Mouse (Mus musculus) left cerebral cortex, postnatal 36 days (tissue): Measurements from ENCODE around the gene Myl9. TPM values are rescaled to one million over a fixed set of nuclear protein-coding genes. Genes with fewer than 3 reads are reported as not detected.
A peak's percentile ranks its signal among the peaks of the same experiment; 100 is the strongest.

ENCODE experiments used
- DNase-seq, 2 experiments: peaks; one replicate each; pipeline ENCODE4 v3.0.0; 2021 to 2022; ENCODE audit warnings: low spot score in 2 of 2, mixed read lengths in 1 of 2
- intact Hi-C: fragments of 180-260 bp; cut with DNase I; formaldehyde crosslinking; loops from one replicate; pipeline ENCODE4 v1.15.1; 2025
- total RNA-seq, 2 experiments: library from RNA; stranded (reverse); gene quantifications; 2 replicates each; pipeline ENCODE4 v1.2.3; 2021

Myl9 gene
- 10 to 100 TPM; 16.6 to 16.9 TPM for total RNA-seq

DNA sequence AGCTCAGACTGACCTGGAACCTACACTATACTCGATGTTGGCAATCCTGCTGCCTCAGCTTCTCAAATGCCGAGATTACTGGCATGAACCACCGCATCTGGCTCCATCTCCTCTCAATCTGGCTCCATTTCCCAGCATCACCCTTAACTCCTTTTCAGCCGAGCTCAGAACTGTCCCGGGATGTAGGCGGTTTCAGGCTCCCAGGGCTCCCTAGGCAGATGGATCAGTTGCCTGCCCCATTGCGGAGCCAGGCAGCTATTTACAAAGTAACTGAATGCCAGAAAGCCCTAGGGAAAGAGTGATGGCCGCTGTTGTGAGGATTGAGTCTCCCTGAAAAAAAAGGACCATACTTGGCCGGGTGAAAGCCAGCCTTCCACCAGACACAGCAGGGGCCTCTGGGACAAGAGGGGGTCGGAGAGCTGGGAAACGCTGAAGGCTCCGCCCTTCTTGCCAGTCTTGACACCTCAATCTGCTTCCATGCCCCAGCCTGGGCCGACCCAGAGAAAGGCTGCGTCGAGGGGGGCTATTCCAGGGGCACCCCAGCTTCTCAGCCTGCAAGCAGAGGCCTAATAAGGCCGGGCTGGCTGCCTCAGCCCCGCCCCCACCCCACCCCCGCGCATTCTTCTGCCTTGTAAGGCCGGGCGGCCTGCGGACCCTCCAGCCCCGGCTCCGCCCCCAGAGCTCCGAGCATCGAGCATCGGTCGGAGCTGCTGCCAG is at the start of gene Myl9:
Myl9 (plus strand) TSS at position 683 of the 717 bp plus-strand sequence.
- DNase-seq = no peak
- intact Hi-C loops = no loop called here

GRCm38 (mm10) chr2:156726344-156726743 is 48.9 kb upstream of the Myl9 start:
- intact Hi-C loops = loop anchor here (5.0 kb wide), 1 partner anchor 36 kb away; no protein-coding TSS in a partner anchor
- no peak for DNase-seq

DNA sequence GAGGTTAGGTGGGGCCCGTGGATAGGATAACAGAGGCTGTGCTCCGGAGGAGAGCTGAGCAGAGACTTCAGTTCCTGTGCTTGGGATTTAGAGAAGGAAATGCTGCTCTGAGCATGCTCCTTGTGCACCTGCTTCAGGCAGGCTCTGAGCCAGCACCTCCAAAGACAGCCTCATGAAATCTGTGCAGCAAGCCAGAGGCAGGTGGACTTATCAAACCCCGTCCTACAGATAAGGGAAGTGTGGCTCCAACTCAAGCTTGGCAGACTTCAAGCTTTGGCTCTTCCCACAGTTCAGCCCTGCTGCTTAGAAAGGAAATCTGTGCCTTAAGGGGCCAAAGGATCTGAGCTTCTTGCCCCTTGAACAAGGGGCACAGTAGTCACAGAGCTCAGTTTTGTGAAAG is 48.3 kb upstream of the Myl9 start:
- DNase-seq = peak in 1 of 2 experiments; percentile 57
- intact Hi-C loops = loop anchor here (5.0 kb wide), 1 partner anchor 35 kb away; no protein-coding TSS in a partner anchor

- intact Hi-C loops = loop anchor here (5.0 kb wide), 1 partner anchor 32 kb away; no protein-coding TSS in a partner anchor
- DNase-seq = no peak
Observed at GRCm38 (mm10) chr2:156729537-156730469, 45.4 kb upstream of the Myl9 start.

GRCm38 (mm10) chr2:156730501-156730921 is 44.7 kb upstream of the Myl9 start:
- DNase-seq = no peak
- intact Hi-C loops = no loop called here

GRCm38 (mm10) chr2:156731592-156731991 is 43.6 kb upstream of the Myl9 start:
- intact Hi-C loops = no loop called here
- DNase-seq = no peak

DNA sequence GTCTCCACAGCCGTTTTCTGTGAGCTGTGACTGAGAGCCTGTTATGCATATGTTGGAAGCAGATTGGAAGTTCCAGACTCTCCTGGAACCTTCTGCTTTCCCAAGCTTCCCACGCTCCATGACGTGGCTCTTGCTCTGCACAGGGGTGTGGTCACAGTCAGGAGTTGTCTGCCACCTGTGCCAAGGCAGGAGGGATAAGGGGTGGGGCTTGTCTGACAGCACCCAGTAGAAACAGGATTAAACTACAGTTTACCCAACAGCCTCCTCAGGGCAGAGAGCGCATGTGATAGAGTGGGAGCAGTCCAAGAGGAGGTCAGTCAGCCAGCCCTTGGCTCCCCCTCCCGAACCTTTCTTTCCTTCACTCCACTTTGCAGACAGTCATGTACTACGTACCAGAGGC is 43.1 kb upstream of the Myl9 start:
- intact Hi-C loops = no loop called here
- peak; percentile 81 to 84 for DNase-seq

DNA sequence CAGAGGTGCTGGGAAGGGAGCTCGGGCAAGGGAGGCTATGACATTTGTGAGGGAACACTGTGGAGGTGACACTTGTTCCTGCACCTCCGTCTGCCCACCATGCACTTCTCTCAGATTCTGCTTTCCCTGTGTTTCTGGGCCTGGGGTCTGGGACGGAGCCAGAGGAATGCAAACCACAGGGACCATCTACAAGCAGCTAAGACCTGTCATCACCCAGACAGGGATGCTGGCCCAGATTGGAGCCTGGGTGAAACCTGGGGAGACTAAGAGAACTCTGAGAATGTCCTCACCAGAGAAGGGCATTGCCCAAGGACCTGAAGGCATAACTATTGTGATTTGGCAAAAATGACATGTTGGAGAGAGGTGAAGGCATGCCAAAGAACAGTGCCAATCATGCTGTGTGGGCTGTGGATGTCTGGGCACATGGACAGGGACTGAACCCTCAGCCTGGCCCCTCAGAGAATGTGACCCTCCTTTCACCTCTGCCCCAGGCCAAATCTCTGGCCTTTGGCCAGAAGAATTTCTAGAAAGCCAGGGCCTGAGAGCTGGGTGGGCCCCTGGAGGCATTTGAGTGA is 39.4 kb upstream of the Myl9 start:
- DNase-seq = no peak
- intact Hi-C loops = no loop called here

- no peak for DNase-seq
- intact Hi-C loops = no loop called here
Observed at GRCm38 (mm10) chr2:156736846-156737245, 38.4 kb upstream of the Myl9 start.

- intact Hi-C loops = no loop called here
Observed at GRCm38 (mm10) chr2:156737976-156738375, 37.2 kb upstream of the Myl9 start.

DNA sequence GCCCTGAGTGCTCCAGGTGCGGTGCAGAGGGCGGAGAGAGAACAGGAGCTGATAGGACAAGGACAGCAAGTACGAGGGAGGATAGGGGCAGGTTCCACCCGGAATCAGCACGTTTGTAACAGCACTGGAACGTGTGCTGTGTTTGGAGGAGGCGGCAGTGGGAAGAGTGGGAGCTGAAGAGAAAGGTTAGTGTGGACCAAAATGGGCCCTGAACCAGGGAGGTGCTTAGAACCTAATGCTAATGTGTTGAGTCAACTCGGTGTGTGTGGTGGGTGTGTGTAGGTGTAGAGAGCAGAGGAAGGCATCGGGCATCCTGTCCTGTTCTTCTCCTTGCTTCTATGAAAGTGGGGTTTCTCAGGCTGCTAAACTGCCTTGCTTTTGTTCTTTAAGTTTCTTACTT is 34.0 kb upstream of the Myl9 start:
- peak in 1 of 2 experiments; percentile 53 for DNase-seq
- intact Hi-C loops = no loop called here

More at GRCm38 (mm10) chr2:156737976-156738375, 37.2 kb upstream of the Myl9 start:
- no peak for DNase-seq

- intact Hi-C loops = no loop called here
Observed at GRCm38 (mm10) chr2:156741998-156742397, 33.2 kb upstream of the Myl9 start.

GRCm38 (mm10) chr2:156743248-156743647 is 32.0 kb upstream of the Myl9 start:
- DNase-seq = no peak

More at GRCm38 (mm10) chr2:156741998-156742397, 33.2 kb upstream of the Myl9 start:
- DNase-seq = no peak

GRCm38 (mm10) chr2:156744414-156744813 is 30.8 kb upstream of the Myl9 start:
- intact Hi-C loops = no loop called here

More at GRCm38 (mm10) chr2:156743248-156743647, 32.0 kb upstream of the Myl9 start:
- intact Hi-C loops = no loop called here

DNA sequence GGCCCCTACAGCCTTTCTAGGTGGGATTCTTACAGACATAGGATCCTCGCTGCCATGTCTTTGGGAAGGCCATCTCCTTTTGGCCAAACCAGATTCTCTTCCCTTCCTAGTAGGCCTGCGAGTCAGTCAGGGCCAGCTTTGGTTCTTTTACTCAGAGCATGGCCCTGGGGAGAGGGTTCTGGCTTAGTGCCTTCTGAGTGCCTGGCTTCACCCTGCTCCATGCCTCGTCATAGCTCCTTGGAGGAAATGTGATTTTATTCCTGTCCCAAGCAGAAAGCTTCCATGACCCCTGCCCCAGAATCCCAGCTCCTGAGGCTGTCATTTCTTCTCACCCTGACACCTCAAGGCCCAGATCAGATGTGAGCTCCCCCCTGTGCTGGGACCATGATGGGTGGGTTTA is 27.9 kb upstream of the Myl9 start:
- intact Hi-C loops = no loop called here
- DNase-seq = no peak

More at GRCm38 (mm10) chr2:156744414-156744813, 30.8 kb upstream of the Myl9 start:
- DNase-seq = no peak

DNA sequence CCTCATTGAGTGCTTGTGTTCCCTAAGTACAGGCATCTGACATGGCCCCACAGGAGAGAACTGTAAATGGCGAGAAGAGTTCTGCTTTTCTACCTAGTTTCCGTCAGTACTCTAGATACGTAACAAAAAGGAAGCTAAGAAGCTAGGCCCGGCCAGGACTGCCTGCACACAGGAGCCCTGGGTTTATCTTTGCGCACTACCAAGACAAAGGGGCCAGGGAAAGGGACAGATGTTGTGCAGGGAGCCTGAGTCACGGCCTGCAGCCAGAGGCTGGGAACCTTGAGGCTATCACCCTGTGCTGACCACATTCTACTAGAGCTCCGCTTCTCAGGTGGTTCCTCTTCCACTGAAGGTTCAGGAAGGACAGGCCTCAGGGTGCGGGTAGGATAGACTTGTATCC is 25.5 kb upstream of the Myl9 start:
- intact Hi-C loops = no loop called here

GRCm38 (mm10) chr2:156756937-156757336 is 18.3 kb upstream of the Myl9 start:
- peak; percentile 57 to 66 for DNase-seq
- intact Hi-C loops = no loop called here

More for the DNA sequence above, 25.5 kb upstream of the Myl9 start:
- no peak for DNase-seq

DNA sequence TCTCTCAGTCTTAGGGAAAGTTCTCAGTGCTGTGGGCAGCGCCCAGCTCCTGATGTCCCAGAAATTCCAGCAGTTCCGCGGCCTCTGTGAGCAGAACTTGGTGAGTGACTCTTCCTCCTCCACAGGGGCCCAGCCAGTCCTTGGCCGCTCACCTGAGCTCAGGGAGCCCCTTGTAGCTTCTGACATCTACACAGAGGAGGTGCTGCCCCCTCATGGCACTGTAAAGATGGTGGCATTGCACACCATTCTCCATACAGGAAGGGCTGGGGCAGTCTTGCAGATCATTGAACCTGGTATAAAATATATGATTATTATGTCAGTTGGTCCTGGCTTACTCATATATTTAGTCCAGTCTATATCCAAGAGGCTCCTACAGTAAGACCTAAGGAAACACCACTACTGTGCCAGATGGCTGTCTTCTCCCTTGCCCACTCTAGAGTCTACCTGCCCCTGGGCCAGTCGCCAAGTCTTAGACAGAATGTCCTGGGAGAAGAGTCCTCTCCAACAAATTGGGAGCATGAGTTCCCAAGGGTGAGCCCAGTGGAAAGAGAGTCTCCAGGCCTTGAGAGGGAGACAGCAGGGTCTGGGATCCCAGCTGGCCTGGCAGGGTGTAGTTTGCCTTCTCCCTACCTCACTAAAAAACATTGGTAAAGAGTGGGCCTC is 14.2 kb upstream of the Myl9 start:
- DNase-seq = no peak
- intact Hi-C loops = loop anchor here (5.0 kb wide), 1 partner anchor 34 kb away; no protein-coding TSS in a partner anchor
